Mouse (Mus musculus): ENCODE measurements around the gene Mafg. TPM values are rescaled to one million over a fixed set of nuclear protein-coding genes. Genes with fewer than 3 reads are reported as not detected.

Mafg gene
- polyA plus RNA-seq, 1 experiment from 2014 or later, result 54.6 TPM

DNA sequence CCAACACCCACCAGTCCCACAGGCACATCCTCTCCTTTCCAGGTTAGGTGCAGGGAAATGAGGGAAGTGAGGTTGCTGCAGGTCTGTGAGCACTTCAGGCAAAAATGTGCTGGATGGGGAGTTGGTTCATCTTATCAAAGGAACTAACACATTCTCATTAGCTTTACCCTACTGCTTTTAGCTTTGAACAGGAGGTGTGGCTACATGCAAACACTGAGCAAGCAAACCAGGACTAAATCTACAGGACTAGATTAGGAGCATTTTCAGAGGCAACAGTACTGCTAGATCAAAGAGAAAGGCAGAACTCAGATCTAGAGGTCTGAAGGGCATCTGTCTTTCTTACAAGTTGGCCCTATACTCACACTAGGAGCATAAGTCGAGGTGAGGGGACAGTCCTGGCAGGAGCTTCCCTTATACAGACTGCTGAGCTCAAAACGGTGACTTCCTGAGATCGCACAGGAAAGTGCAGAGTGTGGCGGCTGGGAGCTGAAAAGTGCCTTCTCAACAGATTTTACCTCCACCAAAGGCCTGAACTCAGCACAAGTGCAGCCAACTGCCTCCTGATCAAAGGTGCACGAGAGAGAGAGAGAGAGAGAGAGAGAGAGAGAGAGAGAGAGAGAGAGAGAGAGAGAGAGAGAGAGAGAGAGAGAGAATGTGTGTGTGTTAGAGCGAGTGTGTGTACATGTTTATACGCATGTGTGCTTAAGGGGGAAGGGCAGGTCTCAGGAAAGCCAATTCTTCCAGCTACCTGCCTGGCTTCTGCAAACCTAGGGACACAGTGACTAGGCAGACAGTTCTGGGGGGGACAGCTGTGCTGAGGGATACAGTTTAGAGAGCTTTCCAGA is 2.3 kb downstream of the Mafg start:
- TF ChIP-seq CTCF (IDR thresholded peaks at IDR 0.05), result no peak
- in situ Hi-C loops (cut with MboI; ENCODE audit: low pct_unique_long_range_greater_than_20kb), result no loop called here
- POLR2A ChIA-PET, result interaction anchor here (0.6 to 1.6 kb wide), 6 partner anchors 11 to 395 kb away, joined by 3 to 5 read pairs (median 3); no protein-coding TSS in a partner anchor
- CTCF ChIA-PET, result interaction anchor here (0.9 to 2.6 kb wide), 5 partner anchors 9 to 145 kb away, joined by 3 to 6 read pairs (median 4); no protein-coding TSS in a partner anchor
- DNase-seq (ENCODE audit: low read depth, low spot score) (no peak), ATAC-seq (no peak)
- no peaks in the 10 kb centered on the region for H3K27me3 ChIP-seq

DNA sequence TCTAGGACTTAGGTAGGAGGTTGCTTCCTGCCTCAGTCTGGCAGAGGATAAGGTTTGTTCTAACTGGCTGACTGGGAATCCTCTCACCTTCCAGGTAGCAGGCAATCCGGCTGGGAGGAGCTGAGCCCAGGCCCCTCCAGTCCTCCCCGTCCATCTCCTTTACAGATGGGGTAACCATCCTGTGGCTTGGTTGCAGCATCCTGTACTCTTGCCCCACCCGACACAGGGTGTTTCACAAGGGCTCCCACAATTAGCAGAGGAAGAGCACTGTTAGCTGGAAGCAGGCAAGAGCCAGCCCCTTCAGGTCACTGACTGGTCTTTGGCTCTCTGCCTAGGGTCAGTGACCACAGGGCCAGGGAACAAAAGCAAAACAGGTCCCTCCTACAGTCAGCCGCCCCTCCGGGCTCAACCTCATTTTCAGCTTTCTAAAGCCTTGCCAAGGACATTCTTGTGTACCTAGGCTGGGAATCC is 3.0 kb downstream of the Mafg start:
- POLR2A ChIA-PET, result interaction anchor here (0.9 to 1.6 kb wide), 3 partner anchors 32 to 81 kb away, joined by 3 to 5 read pairs (median 3); no protein-coding TSS in a partner anchor
- TF ChIP-seq CTCF (IDR thresholded peaks at IDR 0.05), result no peak
- in situ Hi-C loops (cut with MboI; ENCODE audit: low pct_unique_long_range_greater_than_20kb), result no loop called here
- H3K27me3 ChIP-seq, result no peaks in the 10 kb centered on the region
- DNase-seq (ENCODE audit: low read depth, low spot score), result no peak
- CTCF ChIA-PET, result interaction anchor here (0.9 to 2.6 kb wide), 5 partner anchors 10 to 146 kb away, joined by 3 to 6 read pairs (median 4); no protein-coding TSS in a partner anchor
- no peak for ATAC-seq

DNA sequence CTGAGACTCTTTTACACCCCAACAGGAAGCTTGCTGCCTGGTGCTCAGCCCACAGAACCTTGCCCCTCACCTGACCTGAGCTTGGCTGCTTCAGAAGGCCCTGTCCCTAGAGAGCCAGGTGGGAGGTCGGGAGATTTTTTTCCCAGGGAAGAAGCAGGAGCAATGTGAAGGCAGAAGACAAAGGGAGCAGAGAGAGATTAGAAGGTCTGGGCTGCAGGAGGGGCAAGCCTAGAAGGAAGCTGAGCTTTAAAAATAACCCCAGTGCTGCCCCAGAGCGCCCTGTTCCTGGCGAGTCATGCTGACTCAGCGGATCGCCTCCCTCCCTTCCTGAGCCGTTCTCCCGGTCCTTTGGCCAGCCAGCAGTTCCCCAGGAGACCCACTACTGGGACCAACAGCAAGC is 3.5 kb downstream of the Mafg start:
- ATAC-seq, result no peak
- POLR2A ChIA-PET, result interaction anchor here (0.6 to 1.6 kb wide), 3 partner anchors 44 to 81 kb away, joined by 3 to 6 read pairs (median 5); no protein-coding TSS in a partner anchor
- in situ Hi-C loops (cut with MboI; ENCODE audit: low pct_unique_long_range_greater_than_20kb), result loop anchor here (5.0 kb wide), 1 partner anchor 82 kb away; the partner anchor contains the start of genes Cenpx and Lrrc45
- DNase-seq (ENCODE audit: low read depth, low spot score), result no peak
- no peak for TF ChIP-seq CTCF (IDR thresholded peaks at IDR 0.05)
- no peaks in the 10 kb centered on the region for H3K27me3 ChIP-seq
- CTCF ChIA-PET, result interaction anchor here (0.9 to 2.6 kb wide), 3 partner anchors 11 to 146 kb away, joined by 3 to 6 read pairs (median 4); no protein-coding TSS in a partner anchor

DNA sequence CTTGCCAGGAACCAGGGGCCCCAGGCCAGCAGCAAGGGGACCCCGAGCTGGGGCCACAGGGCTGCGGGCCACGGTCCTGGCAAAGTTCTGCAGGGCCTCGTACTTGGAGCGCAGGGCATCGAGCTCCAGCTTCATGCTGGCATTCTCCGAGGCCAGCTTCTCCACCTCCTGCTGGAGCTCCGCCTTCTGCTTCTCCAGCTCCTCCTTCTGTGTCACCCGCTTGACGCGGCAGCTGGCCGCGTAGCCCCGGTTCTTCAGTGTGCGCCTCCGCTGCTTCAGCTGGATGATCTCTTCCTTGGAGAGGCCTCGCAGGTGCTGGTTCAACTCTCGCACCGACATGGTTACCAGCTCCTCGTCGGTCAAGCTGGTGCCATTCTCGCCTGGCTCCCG is 4.1 kb downstream of the Mafg start:
- ChIA-PET POLR2A (interaction anchor here (0.6 to 0.9 kb wide), 3 partner anchors 45 to 54 kb away, joined by 3 to 6 read pairs (median 3); no protein-coding TSS in a partner anchor), CTCF (interaction anchor here (2.6 kb wide), 1 partner anchor 147 kb away, joined by 6 read pairs; no protein-coding TSS in a partner anchor)
- H3K27me3 ChIP-seq, result no peaks in the 10 kb centered on the region
- DNase-seq (ENCODE audit: low read depth, low spot score) (no peak), ATAC-seq (no peak)
- no peak for TF ChIP-seq CTCF (IDR thresholded peaks at IDR 0.05)
- in situ Hi-C loops (cut with MboI; ENCODE audit: low pct_unique_long_range_greater_than_20kb), result loop anchor here (5.0 kb wide), 1 partner anchor 83 kb away; the partner anchor contains the start of genes Cenpx and Lrrc45

DNA sequence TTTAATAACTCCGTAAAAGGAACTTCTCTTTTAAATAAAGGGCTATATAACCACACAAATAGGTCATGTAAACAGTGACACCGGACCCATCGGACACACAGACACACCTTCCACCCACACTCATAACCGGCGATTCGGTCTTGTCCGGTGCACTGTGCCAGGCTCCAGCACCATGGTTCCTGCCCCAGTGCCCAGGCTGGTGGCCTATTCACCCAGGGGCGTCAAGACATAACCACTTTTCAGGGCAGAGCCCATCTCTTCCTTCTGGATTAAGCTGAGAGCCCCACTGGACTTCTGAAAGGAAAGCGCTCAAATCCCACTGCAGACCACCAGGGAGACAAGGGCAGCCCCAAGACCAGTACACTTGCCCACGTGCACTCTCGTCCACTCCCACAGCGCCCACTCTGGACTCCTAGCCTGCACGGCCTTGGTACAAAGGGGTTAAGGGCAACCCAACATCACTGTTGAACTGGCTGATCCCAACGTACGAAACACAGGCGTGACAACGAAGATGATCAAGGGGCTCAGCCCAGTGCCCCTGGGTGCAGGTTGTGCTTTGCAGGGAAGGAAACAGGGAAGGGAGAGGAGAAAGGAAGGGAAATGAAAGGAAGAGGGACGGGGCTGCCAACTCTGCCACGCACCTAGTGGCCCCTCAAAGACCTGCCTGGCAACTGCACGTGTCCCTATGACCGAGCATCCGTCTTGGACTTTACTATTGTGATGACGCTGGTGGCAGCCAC is 4.6 kb downstream of the Mafg start:
- POLR2A ChIA-PET, result interaction anchor here (0.6 to 0.9 kb wide), 2 partner anchors 48 to 155 kb away, joined by 3 to 4 read pairs; no protein-coding TSS in a partner anchor

DNA sequence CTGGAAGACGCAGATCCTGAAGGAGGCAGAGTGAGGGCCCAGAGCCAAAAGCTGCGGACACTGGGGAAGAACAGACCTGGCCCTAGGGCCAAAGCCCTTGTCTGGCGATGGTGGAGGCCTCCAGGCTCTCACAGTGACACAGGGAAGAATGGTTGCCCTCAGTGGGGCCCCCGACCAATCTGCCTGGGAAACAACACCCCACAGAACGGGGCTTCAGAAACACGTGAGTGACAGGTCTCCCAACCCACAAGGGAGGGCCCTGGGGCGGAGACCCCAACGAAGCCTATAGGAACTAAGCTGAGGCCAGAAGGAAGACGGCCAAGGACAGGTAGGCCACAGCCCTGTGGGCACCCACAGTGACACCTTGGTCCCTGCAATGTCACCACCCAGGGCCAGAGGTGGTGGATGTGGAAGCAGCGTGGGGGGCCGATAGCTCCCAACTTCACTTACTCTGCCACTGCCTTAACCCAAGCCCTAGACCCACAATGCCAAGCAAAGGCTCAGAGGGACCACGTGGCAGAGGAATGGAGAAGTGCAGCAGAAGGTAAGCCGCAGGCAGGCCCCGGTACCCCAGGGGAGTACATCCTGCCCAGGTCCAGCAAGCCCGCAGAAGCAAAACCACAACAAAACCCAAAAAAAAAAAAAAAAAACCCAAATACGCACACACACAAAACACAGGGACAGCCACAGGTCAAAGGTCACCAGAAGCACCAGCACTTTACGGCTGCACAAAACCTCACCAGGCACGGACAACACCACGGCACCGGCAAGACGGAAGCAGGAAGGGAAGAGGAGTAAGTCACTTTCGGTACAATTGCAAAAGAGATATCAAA is 5.7 kb downstream of the Mafg start:
- in situ Hi-C loops (cut with MboI; ENCODE audit: low pct_unique_long_range_greater_than_20kb), result loop anchor here (5.0 kb wide), 1 partner anchor 85 kb away; the partner anchor contains the start of genes Cenpx and Lrrc45
- ChIA-PET CTCF (no interaction called here), POLR2A (interaction anchor here (0.6 kb wide), 1 partner anchor 106 kb away, joined by 6 read pairs; no protein-coding TSS in a partner anchor)
- no peaks in the 10 kb centered on the region for H3K27me3 ChIP-seq
- DNase-seq (ENCODE audit: low read depth, low spot score) (no peak), ATAC-seq (no peak)
- TF ChIP-seq CTCF (IDR thresholded peaks at IDR 0.05), result no peak

More for the DNA sequence above, 4.6 kb downstream of the Mafg start:
- DNase-seq (ENCODE audit: low read depth, low spot score) (no peak), ATAC-seq (no peak)
- TF ChIP-seq CTCF (IDR thresholded peaks at IDR 0.05), result no peak
- no peaks in the 10 kb centered on the region for H3K27me3 ChIP-seq
- CTCF ChIA-PET, result interaction anchor here (2.6 kb wide), 1 partner anchor 148 kb away, joined by 6 read pairs; no protein-coding TSS in a partner anchor
- in situ Hi-C loops (cut with MboI; ENCODE audit: low pct_unique_long_range_greater_than_20kb), result loop anchor here (5.0 kb wide), 1 partner anchor 84 kb away; the partner anchor contains the start of genes Cenpx and Lrrc45

DNA sequence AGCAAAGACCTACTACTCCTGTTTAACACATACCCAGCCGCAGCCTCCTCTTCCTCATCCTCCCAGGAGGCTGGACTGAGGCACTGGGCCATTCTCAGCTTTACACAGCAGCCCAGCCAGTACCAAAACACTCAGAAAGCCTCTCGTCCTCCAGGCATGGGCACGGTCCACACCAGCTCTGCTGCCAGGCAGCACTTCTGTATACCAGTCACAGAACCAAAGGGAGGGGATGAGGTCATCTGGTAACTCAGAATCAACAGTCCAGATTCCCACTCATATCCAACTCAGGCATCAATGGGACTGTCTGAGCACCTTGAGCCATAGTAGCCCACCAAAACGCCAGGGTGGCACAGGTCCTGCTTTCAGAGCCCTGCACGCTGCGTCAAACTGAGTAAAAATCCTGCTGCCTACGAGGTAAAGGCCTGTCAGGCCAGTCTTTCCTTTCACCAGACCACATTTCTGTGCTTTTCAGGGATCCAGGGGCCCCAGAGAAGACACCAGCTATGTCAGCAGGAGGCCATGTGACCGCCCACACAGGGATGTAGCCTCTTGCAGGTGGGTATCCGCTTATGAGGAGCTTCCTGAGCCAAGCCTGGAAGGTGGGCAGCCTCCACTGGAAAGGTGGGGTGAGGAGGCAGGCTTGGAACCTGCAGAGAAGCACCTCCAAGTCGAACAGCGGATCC is 6.5 kb downstream of the Mafg start:
- no peak for ATAC-seq
- POLR2A ChIA-PET, result interaction anchor here (0.6 to 0.8 kb wide), 2 partner anchors 13 to 105 kb away, joined by 4 to 6 read pairs; no protein-coding TSS in a partner anchor
- CTCF ChIA-PET, result interaction anchor here (1.1 kb wide), 1 partner anchor 173 kb away, joined by 3 read pairs; no protein-coding TSS in a partner anchor
- TF ChIP-seq CTCF (IDR thresholded peaks at IDR 0.05), result no peak
- in situ Hi-C loops (cut with MboI; ENCODE audit: low pct_unique_long_range_greater_than_20kb), result loop anchor here (5.0 kb wide), 1 partner anchor 85 kb away; the partner anchor contains the start of genes Cenpx and Lrrc45
- no peak for DNase-seq (ENCODE audit: low read depth, low spot score)
- no peaks in the 10 kb centered on the region for H3K27me3 ChIP-seq

DNA sequence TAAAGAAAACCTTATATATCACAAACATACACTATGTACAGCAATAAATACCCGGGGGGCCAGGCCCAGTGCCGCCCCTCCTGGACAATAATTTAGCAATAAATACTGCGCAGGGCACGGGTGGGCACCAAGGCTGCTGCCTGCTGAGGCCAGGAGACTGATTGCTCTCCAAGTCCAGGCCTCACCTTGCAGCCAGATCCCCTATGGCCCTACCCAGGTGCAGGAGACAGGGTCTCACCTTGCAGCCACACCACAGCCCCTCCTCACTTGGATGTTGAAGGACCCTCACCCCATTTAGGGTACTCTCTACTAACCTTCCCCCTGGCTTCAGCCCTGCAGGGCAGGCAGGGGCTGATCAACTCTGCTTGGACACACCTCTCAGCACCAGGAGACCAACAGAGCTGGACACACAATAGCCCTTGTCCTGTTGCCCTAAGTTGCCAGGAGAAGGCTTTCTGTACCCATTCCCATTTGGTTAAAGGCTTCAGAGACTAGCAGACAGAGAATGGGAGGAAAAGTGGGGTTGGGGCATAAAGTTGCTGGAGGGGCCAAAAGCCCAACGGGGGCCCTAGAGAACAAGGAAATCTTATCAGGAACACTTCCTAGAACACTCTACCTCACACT is 8.1 kb downstream of the Mafg start, which contains the start of gene Sirt7:
TSS of gene Sirt7 (minus strand) at position 89 of the 624 bp plus-strand sequence.
- ATAC-seq (no peak), DNase-seq (ENCODE audit: low read depth, low spot score) (no peak)
- CTCF ChIA-PET, result interaction anchor here (1.0 to 1.4 kb wide), 2 partner anchors 34 to 100 kb away, joined by 3 read pairs; no protein-coding TSS in a partner anchor
- no peaks in the 10 kb centered on the region for H3K27me3 ChIP-seq
- in situ Hi-C loops (cut with MboI; ENCODE audit: low pct_unique_long_range_greater_than_20kb), result loop anchor here (5.0 kb wide), 1 partner anchor 87 kb away; the partner anchor contains the start of genes Cenpx and Lrrc45
- TF ChIP-seq CTCF (IDR thresholded peaks at IDR 0.05), result no peak
- POLR2A ChIA-PET, result no interaction called here

Data from Patski (cell line).